In the genomic region with DNA sequence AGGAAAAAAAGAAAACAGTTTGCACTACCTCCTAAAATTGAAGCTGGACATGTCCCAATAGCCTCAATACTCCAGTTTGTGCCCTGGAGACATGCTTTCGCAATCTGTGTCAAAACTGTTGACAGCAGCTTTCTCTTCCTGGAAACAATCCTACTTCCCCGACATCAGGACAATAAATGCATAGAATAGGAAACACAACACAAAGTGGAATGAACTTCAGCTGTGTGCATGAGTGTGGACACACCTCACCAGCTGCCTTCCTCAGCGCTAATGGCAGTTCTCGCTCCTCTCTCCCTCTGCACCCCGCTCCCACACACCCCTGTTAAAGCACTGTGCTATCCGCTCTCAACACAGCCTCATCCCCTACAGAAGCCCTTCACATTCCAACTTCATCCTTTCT, we compare ENCODE assay signal across 13 mouse cellular contexts. TPM values are rescaled to one million over a fixed set of nuclear protein-coding genes. Genes with fewer than 3 reads are reported as not detected.
A peak's percentile ranks its signal among the peaks of the same experiment; 100 is the strongest.
DNase-seq lines count a peak whose midpoint lies in the region; ATAC-seq and TF ChIP-seq lines count a peak whose summit lies in the region.
"Had no signal": no experiment of that assay in that cellular context is flagged by ENCODE, and none has a peak within 500 bp of the region (broad histone marks: within the 10 kb centered on the region; RNA-seq: fewer than 3 reads in every experiment).

No protein-coding gene starts in this region.

- H3K27ac ChIP-seq in forebrain, embryonic 12.5 days, result 0 out of 2 replicates have a peak overlapping the region, but pooled peaks have one; percentile 19
- no peak overlapping the region for H3K27ac ChIP-seq in forebrain, embryonic 14.5 days (ENCODE audit: low read depth, low read length)
- H3K27ac ChIP-seq in liver, embryonic 12.5 days, result no peak overlapping the region
- no peak overlapping the region for H3K27ac ChIP-seq in liver, embryonic 11.5 days (ENCODE audit: low read depth, low read length)
- 0 out of 2 replicates have a peak overlapping the region, but pooled peaks have one; percentile 29 for H3K27ac ChIP-seq in lung, embryonic 15.5 days
- H3K27ac ChIP-seq in cerebellum, adult 2 months (ENCODE audit: insufficient read depth, low read length), result no peak overlapping the region
- H3K27ac ChIP-seq: hindbrain, embryonic 10.5 days; midbrain, embryonic 12.5 days; neural tube, embryonic 13.5 days had no signal

- H3K27me3 ChIP-seq in forebrain, embryonic 12.5 days, result no peaks in the 10 kb centered on the region
- H3K27me3 ChIP-seq in forebrain, embryonic 14.5 days (replicated peaks; ENCODE audit: control insufficient read depth, insufficient read depth, low read length), result no peaks in the 10 kb centered on the region
- H3K27me3 ChIP-seq in liver, embryonic 12.5 days (replicated peaks), result no peaks in the 10 kb centered on the region
- H3K27me3 ChIP-seq in liver, embryonic 11.5 days (replicated peaks; ENCODE audit: control insufficient read depth, insufficient read depth, low read length), result no peaks in the 10 kb centered on the region
- no peaks in the 10 kb centered on the region for H3K27me3 ChIP-seq in lung, embryonic 15.5 days
- H3K27me3 ChIP-seq in myocyte (ENCODE audit: control insufficient read depth, insufficient read depth, insufficient read length), result no peaks in the 10 kb centered on the region
- no peaks in the 10 kb centered on the region for H3K27me3 ChIP-seq in cerebellum, adult 2 months (ENCODE audit: control insufficient read depth, insufficient read depth, low read length)
- H3K27me3 ChIP-seq: midbrain, embryonic 12.5 days; neural tube, embryonic 13.5 days had no signal

- H3K4me2 ChIP-seq in forebrain, embryonic 12.5 days, result no peak overlapping the region
- H3K4me2 ChIP-seq in forebrain, embryonic 14.5 days (ENCODE audit: low read length), result no peak overlapping the region
- no peak overlapping the region for H3K4me2 ChIP-seq in liver, embryonic 12.5 days
- H3K4me2 ChIP-seq in liver, embryonic 11.5 days, result no peak overlapping the region
- H3K4me2 ChIP-seq in lung, embryonic 15.5 days, result no peak overlapping the region; the same call in 1 of the 2 replicates
- H3K4me2 ChIP-seq in myocyte (ENCODE audit: low read depth), result no peak overlapping the region
- H3K4me2 ChIP-seq: midbrain, embryonic 12.5 days; neural tube, embryonic 13.5 days had no signal

- H3K4me1 ChIP-seq in forebrain, embryonic 12.5 days, result no peaks in the 10 kb centered on the region
- H3K4me1 ChIP-seq in forebrain, embryonic 14.5 days (ENCODE audit: control insufficient read depth, insufficient read depth, low read length), result no peaks in the 10 kb centered on the region
- H3K4me1 ChIP-seq in liver, embryonic 12.5 days, result peaks cover 35% of the 10 kb centered on the region
- no peaks in the 10 kb centered on the region for H3K4me1 ChIP-seq in liver, embryonic 11.5 days (replicated peaks; ENCODE audit: control insufficient read depth, insufficient read depth, low read length)
- H3K4me1 ChIP-seq in lung, embryonic 15.5 days, result peaks cover 41% of the 10 kb centered on the region
- H3K4me1 ChIP-seq in cerebellum, adult 2 months (ENCODE audit: control insufficient read depth, insufficient read depth, low read length), result no peaks in the 10 kb centered on the region; the same call in none of the 2 replicates
- H3K4me1 ChIP-seq: hindbrain, embryonic 10.5 days; midbrain, embryonic 12.5 days; neural tube, embryonic 13.5 days had no signal

- no peak for ATAC-seq in forebrain, embryonic 12.5 days (ENCODE audit: low FRiP score)
- no peak for ATAC-seq in forebrain, embryonic 14.5 days
- 0 out of 2 replicates have a peak, but pooled peaks have one; percentile 35 for ATAC-seq in liver, embryonic 12.5 days
- no peak for ATAC-seq in liver, embryonic 11.5 days (replicated peaks; ENCODE audit: low FRiP score)
- ATAC-seq in lung, embryonic 15.5 days (ENCODE audit: borderline replicate concordance, extremely low read depth, low FRiP score, low TSS enrichment), result peak; percentile 35; the same call in 1 of the 2 replicates

- peaks cover 20% of the 10 kb centered on the region; the same call in 1 of the 2 replicates for H3K36me3 ChIP-seq in forebrain, embryonic 12.5 days (replicated peaks)
- H3K36me3 ChIP-seq in forebrain, embryonic 14.5 days (ENCODE audit: control insufficient read depth, insufficient read depth, low read length), result no peaks in the 10 kb centered on the region
- peaks cover 32% of the 10 kb centered on the region for H3K36me3 ChIP-seq in liver, embryonic 12.5 days
- no peaks in the 10 kb centered on the region for H3K36me3 ChIP-seq in liver, embryonic 11.5 days (ENCODE audit: control insufficient read depth, insufficient read depth, low read length)
- H3K36me3 ChIP-seq in lung, embryonic 15.5 days, result peaks cover 4% of the 10 kb centered on the region
- peaks cover 10% of the 10 kb centered on the region for H3K36me3 ChIP-seq in myocyte (ENCODE audit: control insufficient read depth, insufficient read depth)
- H3K36me3 ChIP-seq: neural tube, embryonic 13.5 days had no signal

- no peak overlapping the region for H3K4me3 ChIP-seq in forebrain, embryonic 12.5 days (replicated peaks)
- H3K4me3 ChIP-seq in forebrain, embryonic 14.5 days (ENCODE audit: low read depth, low read length), result no peak overlapping the region
- no peak overlapping the region for H3K4me3 ChIP-seq in liver, embryonic 12.5 days
- H3K4me3 ChIP-seq in liver, embryonic 11.5 days (ENCODE audit: low read depth, low read length), result no peak overlapping the region
- H3K4me3 ChIP-seq in lung, embryonic 15.5 days, result no peak overlapping the region
- H3K4me3 ChIP-seq in myocyte, result no peak overlapping the region
- H3K4me3 ChIP-seq in cerebellum, adult 2 months (replicated peaks; ENCODE audit: insufficient read depth, low read depth, low read length), result no peak overlapping the region
- H3K4me3 ChIP-seq: hindbrain, embryonic 10.5 days; midbrain, embryonic 12.5 days; neural tube, embryonic 13.5 days had no signal

- H3K9ac ChIP-seq in forebrain, embryonic 12.5 days, result no peak overlapping the region
- no peak overlapping the region for H3K9ac ChIP-seq in forebrain, embryonic 14.5 days (ENCODE audit: low read length)
- no peak overlapping the region for H3K9ac ChIP-seq in liver, embryonic 12.5 days
- no peak overlapping the region for H3K9ac ChIP-seq in liver, embryonic 11.5 days (ENCODE audit: low read depth, low read length)
- H3K9ac ChIP-seq in lung, embryonic 15.5 days, result no peak overlapping the region
- H3K9ac ChIP-seq: midbrain, embryonic 12.5 days; neural tube, embryonic 13.5 days had no signal

- 94% methylated on average over 6 of the region's 6 CpGs for WGBS in forebrain, embryonic 12.5 days
- WGBS in forebrain, embryonic 14.5 days, result 87% methylated on average over 6 of the region's 6 CpGs
- WGBS in liver, embryonic 12.5 days (ENCODE audit: insufficient replicate concordance), result 91% methylated on average over 6 of the region's 6 CpGs
- 87% methylated on average over 6 of the region's 6 CpGs for WGBS in liver, embryonic 11.5 days
- WGBS in lung, embryonic 15.5 days, result 81% methylated on average over 6 of the region's 6 CpGs
- 69% methylated on average over 6 of the region's 6 CpGs for WGBS in cerebellum, adult 2 months

- no peak for DNase-seq in forebrain, embryonic 14.5 days (ENCODE audit: low spot score)
- DNase-seq in liver, embryonic 11.5 days (ENCODE audit: low spot score), result no peak
- DNase-seq in right cerebral cortex, postnatal 25 days, result no peak
- no peak for DNase-seq in cerebellum, adult 2 months
- DNase-seq: gastrocnemius, postnatal 25 days; thymus, postnatal 14 days had no signal

- no peak overlapping the region for H3ac ChIP-seq in myocyte (ENCODE audit: control insufficient read depth, insufficient read length)

- H3K9me3 ChIP-seq in forebrain, embryonic 12.5 days, result peaks cover 6% of the 10 kb centered on the region
- H3K9me3 ChIP-seq in forebrain, embryonic 14.5 days (replicated peaks; ENCODE audit: control insufficient read depth, low read length), result no peaks in the 10 kb centered on the region
- no peaks in the 10 kb centered on the region for H3K9me3 ChIP-seq in liver, embryonic 12.5 days (replicated peaks)
- no peaks in the 10 kb centered on the region for H3K9me3 ChIP-seq in liver, embryonic 11.5 days (ENCODE audit: control insufficient read depth, low read length)
- no peaks in the 10 kb centered on the region for H3K9me3 ChIP-seq in lung, embryonic 15.5 days
- H3K9me3 ChIP-seq: neural tube, embryonic 13.5 days had no signal

- peaks cover 98% of the 10 kb centered on the region for H3K79me2 ChIP-seq in myocyte (ENCODE audit: control insufficient read depth, insufficient read depth)

- no peak for TF ChIP-seq POLR2A in myocyte (IDR thresholded peaks at IDR 0.05; ENCODE audit: insufficient read length, low read depth)
- no peak for TF ChIP-seq POLR2A in cerebellum, adult 2 months (IDR thresholded peaks at IDR 0.05; ENCODE audit: borderline replicate concordance, insufficient read depth, low read length)

- TF ChIP-seq CTCF in cerebellum, adult 2 months (IDR thresholded peaks at IDR 0.05; ENCODE audit: borderline replicate concordance, insufficient read depth, low read depth, low read length), result no peak

TF ChIP-seq in myocyte, 11 proteins besides CTCF, POLR2A, EP300 and RAD21:
- 0 out of 2 replicates have a peak, but pooled peaks have one; percentile 43 for TF ChIP-seq CEBPB (IDR thresholded peaks at IDR 0.05; ENCODE audit: insufficient read depth, poor library complexity, severe bottlenecking)
- TF ChIP-seq USF1 (IDR thresholded peaks at IDR 0.05; ENCODE audit: low read depth), result no peak

RNA-seq across cellular contexts. Expression of gene Ppp6r3, which starts 12.8 kb away (rescaled TPM):
- polyA plus RNA-seq in forebrain, embryonic 12.5 days (2016; fragmentation: Nextera tagmentation; extraction: Ambion mirVana), result 85.5 and 89.3 TPM in 2 replicates
- 59.9 and 62.4 TPM in 2 replicates for polyA plus RNA-seq in forebrain, embryonic 14.5 days (2014; fragmentation: Nextera tagmentation; extraction: Ambion mirVana)
- polyA plus RNA-seq in liver, embryonic 12.5 days (2016; fragmentation: Nextera tagmentation; extraction: Ambion mirVana), result 35.8 and 37.3 TPM in 2 replicates
- polyA plus RNA-seq in liver, embryonic 11.5 days (2014; fragmentation: Nextera tagmentation; extraction: Ambion mirVana), result 53.9 and 58.9 TPM in 2 replicates
- polyA plus RNA-seq in lung, embryonic 15.5 days (2015; fragmentation: Nextera tagmentation; extraction: Ambion mirVana), result 58.0 and 60.1 TPM in 2 replicates
- 20.2 TPM for polyA plus RNA-seq in myocyte (2012; fragmentation: generic; extraction: Trizol)
- polyA plus RNA-seq in cerebellum, adult 2 months (2012; rRNA removed), result 95.8 and 101 TPM in 2 replicates

Comparison
In these comparisons a context has a peak if more than half of its experiments do, and no peak if none do; other contexts are left out.
1. ATAC-seq: peak in liver, embryonic 12.5 days (single experiment) and lung, embryonic 15.5 days (single experiment); none in forebrain, embryonic 12.5 days (single experiment), forebrain, embryonic 14.5 days (single experiment) and liver, embryonic 11.5 days (single experiment).
2. H3K27ac ChIP-seq: peak in forebrain, embryonic 12.5 days (single experiment) and lung, embryonic 15.5 days (single experiment); none in forebrain, embryonic 14.5 days (single experiment), liver, embryonic 12.5 days (single experiment), liver, embryonic 11.5 days (single experiment) and cerebellum, adult 2 months (single experiment).